Mouse (Mus musculus) hindbrain, postnatal 0 days (tissue): ENCODE measurements at regions not wholly inside any gene's neighbourhood (a gene's known extent, or its start where the extent isn't known, plus 50 kb on each side); places are given as distances from the start of the nearest gene placed in this dataset.
A peak's percentile ranks its signal among the peaks of the same experiment; 100 is the strongest.

Experiments
- ATAC-seq: fragments of 200-750 bp; cut with Nextera tagmentation; 2 replicates; pipeline ENCODE4 v1.8.0; 2017; ENCODE audit warnings: mild to moderate bottlenecking, moderate TSS enrichment, moderate library complexity
- DNase-seq: peaks from one replicate; pipeline ENCODE4 v3.0.0-alpha.2; 2015; ENCODE audit warnings: low spot score
- H3K27ac ChIP-seq: fragments of 300-500 bp; sonication (generic); 2 replicates; pipeline ENCODE4 v1.5.1; 2014; ENCODE audit warnings: mild to moderate bottlenecking
- H3K27me3 ChIP-seq: fragments of 300-500 bp; sonication (generic); 2 replicates; pipeline ENCODE4 v1.6.1; 2014; ENCODE audit warnings: low read length, mixed read lengths; ENCODE audit not compliant: insufficient read depth
- H3K36me3 ChIP-seq: fragments of 300-500 bp; sonication (generic); 2 replicates; pipeline ENCODE4 v1.6.1; 2014; ENCODE audit warnings: low read length, mixed read lengths; ENCODE audit not compliant: insufficient read depth
- H3K4me1 ChIP-seq: fragments of 300-500 bp; sonication (generic); 2 replicates; pipeline ENCODE4 v1.6.1; 2014; ENCODE audit warnings: antibody characterized with exemption, low read length, mixed read lengths; ENCODE audit not compliant: insufficient read depth
- H3K4me2 ChIP-seq: fragments of 300-500 bp; sonication (generic); 2 replicates; pipeline ENCODE4 v1.6.1; 2014; ENCODE audit warnings: low read depth, mild to moderate bottlenecking, low read length, moderate library complexity, mixed read lengths
- H3K4me3 ChIP-seq: fragments of 300-500 bp; sonication (generic); 2 replicates; pipeline ENCODE4 v1.5.1; 2014; ENCODE audit warnings: low read length
- H3K9ac ChIP-seq: fragments of 300-500 bp; sonication (generic); replicated peaks from 2 replicates; pipeline ENCODE4 v1.6.1; 2014; ENCODE audit warnings: mild to moderate bottlenecking, low read length, moderate library complexity, mixed read lengths
- H3K9me3 ChIP-seq: fragments of 300-500 bp; sonication (generic); 2 replicates; pipeline ENCODE4 v1.6.1; 2016; ENCODE audit warnings: low read length, mixed read lengths
- CTCF ChIP-seq: IDR thresholded peaks from 2 replicates; pipeline ENCODE4 v1.5.1; 2016; ENCODE audit warnings: antibody characterized with exemption, control low read depth, low read depth
- WGBS: fragments of 180-500 bp; shearing (Covaris S2); extraction: QIAGEN DNeasy Blood & Tissue Kit; methylation state at CpG from one replicate; pipeline ENCODE4 v1.1.7; 2014; 5-methylcytosine and 5-hydroxymethylcytosine counted together

GRCm38 (mm10) chr7:70928001-70928400, 423.3 kb downstream of the Gm10295 start:
- no peaks in the 10 kb centered on the region for H3K36me3 ChIP-seq
- H3K27me3 ChIP-seq = no peaks in the 10 kb centered on the region
- DNase-seq = no peak
- no peaks in the 10 kb centered on the region for H3K4me1 ChIP-seq
- 55% methylated on average over 3 of the region's 3 CpGs for WGBS
- no peak overlapping the region for H3K4me3 ChIP-seq
- TF ChIP-seq CTCF = no peak
- ATAC-seq = no peak
- H3K9me3 ChIP-seq = no peaks in the 10 kb centered on the region
- no peak overlapping the region for H3K4me2 ChIP-seq
- H3K9ac ChIP-seq = no peak overlapping the region
- H3K27ac ChIP-seq = no peak overlapping the region

- 70% methylated on average over 4 of the region's 4 CpGs for WGBS
- no peak for ATAC-seq
Measured at GRCm38 (mm10) chr7:70917016-70917415, 434.3 kb downstream of the Gm10295 start.

GRCm38 (mm10) chr7:70908921-70909320, 442.4 kb downstream of the Gm10295 start:
- no peaks in the 10 kb centered on the region for H3K9me3 ChIP-seq
- no peaks in the 10 kb centered on the region for H3K4me1 ChIP-seq
- H3K36me3 ChIP-seq = no peaks in the 10 kb centered on the region
- 52% methylated on average over 3 of the region's 3 CpGs for WGBS
- no peaks in the 10 kb centered on the region for H3K27me3 ChIP-seq
- no peak overlapping the region for H3K9ac ChIP-seq
- ATAC-seq (no peak), DNase-seq (no peak)
- no peak overlapping the region for H3K4me2 ChIP-seq
- no peak overlapping the region for H3K27ac ChIP-seq
- H3K4me3 ChIP-seq = no peak overlapping the region
- no peak for TF ChIP-seq CTCF

More at GRCm38 (mm10) chr7:70917016-70917415, 434.3 kb downstream of the Gm10295 start:
- no peak for DNase-seq
- H3K27ac ChIP-seq = no peak overlapping the region
- no peaks in the 10 kb centered on the region for H3K27me3 ChIP-seq
- no peaks in the 10 kb centered on the region for H3K4me1 ChIP-seq
- H3K4me3 ChIP-seq = no peak overlapping the region
- TF ChIP-seq CTCF = no peak
- no peak overlapping the region for H3K4me2 ChIP-seq
- H3K9me3 ChIP-seq = no peaks in the 10 kb centered on the region
- H3K36me3 ChIP-seq = no peaks in the 10 kb centered on the region
- H3K9ac ChIP-seq = no peak overlapping the region

GRCm38 (mm10) chr7:70891700-70892099, 459.6 kb downstream of the Gm10295 start:
- no peak overlapping the region for H3K4me3 ChIP-seq
- no peaks in the 10 kb centered on the region for H3K36me3 ChIP-seq
- DNase-seq (no peak), ATAC-seq (no peak)
- no peaks in the 10 kb centered on the region for H3K4me1 ChIP-seq
- H3K27me3 ChIP-seq = no peaks in the 10 kb centered on the region
- no peak for TF ChIP-seq CTCF
- 90% methylated on average over 2 of the region's 2 CpGs for WGBS
- H3K9me3 ChIP-seq = no peaks in the 10 kb centered on the region
- H3K27ac ChIP-seq = no peak overlapping the region
- H3K4me2 ChIP-seq = no peak overlapping the region
- H3K9ac ChIP-seq = no peak overlapping the region

GRCm38 (mm10) chr7:70880496-70880895, 470.8 kb downstream of the Gm10295 start:
- no peaks in the 10 kb centered on the region for H3K27me3 ChIP-seq
- WGBS = 33% methylated on average over 2 of the region's 2 CpGs
- H3K4me2 ChIP-seq = no peak overlapping the region
- ATAC-seq = no peak
- no peaks in the 10 kb centered on the region for H3K9me3 ChIP-seq
- H3K27ac ChIP-seq = no peak overlapping the region
- TF ChIP-seq CTCF = no peak
- H3K4me1 ChIP-seq = no peaks in the 10 kb centered on the region
- H3K9ac ChIP-seq = no peak overlapping the region
- H3K4me3 ChIP-seq = no peak overlapping the region
- no peaks in the 10 kb centered on the region for H3K36me3 ChIP-seq
- no peak for DNase-seq

GRCm38 (mm10) chr7:70874393-70874792, 476.9 kb downstream of the Gm10295 start:
- Histone ChIP-seq H3K4me2 (no peak overlapping the region), H3K9me3 (no peaks in the 10 kb centered on the region), H3K4me3 (no peak overlapping the region), H3K4me1 (no peaks in the 10 kb centered on the region), H3K27ac (no peak overlapping the region), H3K9ac (no peak overlapping the region), H3K36me3 (no peaks in the 10 kb centered on the region), H3K27me3 (no peaks in the 10 kb centered on the region)
- no peak for TF ChIP-seq CTCF
- 60% methylated on average over 2 of the region's 2 CpGs for WGBS
- peak; percentile 44 for DNase-seq
- no peak for ATAC-seq

GRCm38 (mm10) chr7:70870841-70871534, 480.3 kb downstream of the Gm10295 start:
- no peak for DNase-seq
- Histone ChIP-seq H3K4me3 (no peak overlapping the region), H3K36me3 (no peaks in the 10 kb centered on the region), H3K9me3 (no peaks in the 10 kb centered on the region), H3K9ac (no peak overlapping the region), H3K4me1 (no peaks in the 10 kb centered on the region), H3K27me3 (no peaks in the 10 kb centered on the region), H3K4me2 (no peak overlapping the region), H3K27ac (no peak overlapping the region)
- ATAC-seq = no peak
- WGBS = 66% methylated on average over 10 of the region's 10 CpGs
- no peak for TF ChIP-seq CTCF
